Mouse (Mus musculus): Measurements from ENCODE around the gene Rnf115.
"Not testable (repeated sequence)": the region's sequence is repeated elsewhere in the genome, so short reads cannot be mapped to it uniquely, and the experiment has no call there.

Rnf115 gene

GRCm38 (mm10) chr3:96707903-96708683 is 19.4 kb upstream of the Rnf115 start, which contains the start of gene Nudt17:
TSS of gene Nudt17 (minus strand) at chr3:96708562.
- DNase-seq (ENCODE audit: low spot score in 2 of 2): peak; percentile 73 to 81

GRCm38 (mm10) chr3:96708684-96709064 is 18.8 kb upstream of the Rnf115 start:
- DNase-seq (ENCODE audit: low spot score in 2 of 2): no peak

DNA sequence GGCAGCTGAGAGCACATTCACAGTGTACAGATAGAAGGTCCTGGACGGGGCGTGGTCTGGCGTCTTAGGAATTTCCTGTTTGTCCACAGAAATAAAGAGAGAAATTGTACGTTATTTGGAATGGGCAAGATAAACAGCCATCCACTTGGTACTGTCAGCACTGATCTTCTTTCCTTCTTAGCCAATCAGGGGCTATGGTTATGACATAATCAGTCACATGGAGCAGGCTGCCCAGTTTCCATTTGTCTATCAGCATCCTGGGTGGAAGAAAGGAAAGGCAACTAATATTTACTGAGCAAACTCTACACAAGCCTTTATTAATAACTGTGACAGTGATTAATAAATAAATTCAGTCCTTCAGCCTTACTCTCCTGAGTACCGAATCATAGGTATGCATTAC is 13.2 kb upstream of the Rnf115 start:
- DNase-seq (ENCODE audit: low spot score in 2 of 2): no peak

- DNase-seq (ENCODE audit: low spot score in 2 of 2): no peak
These were observed 11.6 kb upstream of the Rnf115 start for GRCm38 (mm10) chr3:96715854-96716253.

- no peak for DNase-seq (ENCODE audit: low spot score in 2 of 2)
These were observed 8.3 kb upstream of the Rnf115 start for GRCm38 (mm10) chr3:96719173-96719572.

DNA sequence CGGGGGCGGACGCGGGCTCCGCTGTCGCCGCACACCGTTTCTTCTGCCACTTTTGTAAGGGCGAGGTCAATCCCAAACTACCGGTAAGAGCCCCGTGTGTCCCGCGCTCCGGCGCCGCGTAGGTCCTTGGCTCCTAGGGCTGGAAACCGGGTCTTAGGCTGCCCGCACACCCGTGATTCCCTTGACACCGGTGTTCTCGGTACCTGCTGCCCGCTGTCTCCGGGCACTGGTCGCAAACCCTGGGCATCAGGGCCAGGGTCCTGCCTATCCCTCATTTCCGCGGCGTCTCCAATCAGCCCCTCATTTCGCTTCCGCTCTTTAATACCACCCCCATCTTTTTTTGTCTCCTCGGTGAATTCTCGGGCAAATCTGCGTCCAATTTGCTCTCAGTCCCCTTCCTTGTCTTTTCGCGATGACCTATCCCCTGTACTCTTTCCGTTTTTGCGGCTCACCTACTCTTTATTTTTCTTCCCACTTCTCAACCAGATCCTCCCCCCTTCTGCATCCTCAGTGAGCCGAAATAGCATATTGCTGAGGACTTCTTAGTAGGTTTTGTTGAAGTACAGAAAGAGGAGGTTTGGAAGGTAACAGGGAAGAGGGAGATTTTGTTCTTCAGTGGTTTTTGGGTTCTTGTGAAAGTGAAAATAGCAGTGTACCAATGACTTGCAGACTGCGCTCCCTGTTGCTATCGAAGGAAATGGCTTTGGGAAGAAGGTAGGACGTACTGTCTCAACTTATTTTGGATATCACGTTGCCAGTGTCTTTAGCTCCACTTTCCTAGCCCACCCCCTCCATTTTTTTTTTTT is 567 bp downstream of the Rnf115 start:
- no peak for DNase-seq (ENCODE audit: low spot score in 2 of 2)

- no peak for DNase-seq (ENCODE audit: low spot score in 2 of 2)
These were observed 1.4 kb downstream of the Rnf115 start for GRCm38 (mm10) chr3:96728634-96729402.

DNA sequence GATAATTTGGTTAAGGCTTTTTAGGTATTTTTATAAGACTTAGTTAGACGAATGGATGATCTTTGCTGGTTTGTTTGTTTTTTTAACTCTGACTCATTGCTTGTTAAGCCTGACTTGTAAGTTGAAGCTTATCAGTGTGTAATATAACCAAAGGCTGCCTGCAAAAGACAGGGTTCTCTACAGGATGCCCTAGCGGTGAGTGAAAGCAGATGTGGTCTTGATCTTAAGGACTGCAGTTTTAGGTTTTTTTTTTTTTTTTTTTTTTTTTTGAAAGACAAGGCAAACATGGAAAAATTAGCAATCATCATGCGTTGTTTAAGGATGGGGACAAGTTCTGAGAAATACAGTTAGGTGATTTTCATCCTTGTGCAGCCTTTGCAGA is 1.9 kb downstream of the Rnf115 start:
- DNase-seq (ENCODE audit: low spot score in 2 of 2): no peak

- no peak for DNase-seq (ENCODE audit: low spot score in 2 of 2)
These were observed 3.3 kb downstream of the Rnf115 start for GRCm38 (mm10) chr3:96730785-96731184.

GRCm38 (mm10) chr3:96733984-96734383 is 6.5 kb downstream of the Rnf115 start:
- DNase-seq (ENCODE audit: low spot score in 2 of 2): no peak

DNA sequence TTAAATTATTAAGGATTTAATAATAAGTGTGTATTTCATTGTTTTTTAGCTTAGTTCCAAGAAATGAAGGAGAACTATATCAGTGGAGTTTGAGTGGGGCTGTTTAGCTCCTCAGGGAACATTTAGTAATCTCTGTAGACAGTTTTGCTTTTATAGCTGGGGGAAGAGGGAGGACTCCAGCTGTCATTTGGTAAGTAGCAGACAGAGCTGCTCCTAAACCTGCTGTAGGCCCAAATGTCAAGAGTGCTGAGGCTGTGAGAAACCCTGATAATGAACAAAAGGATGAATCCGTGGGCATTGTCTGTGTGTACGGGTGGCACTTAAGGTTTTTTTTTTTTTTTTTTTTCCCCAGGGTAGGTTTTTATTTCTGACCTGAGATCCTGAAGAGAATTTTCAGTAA is 7.7 kb downstream of the Rnf115 start:
- no peak for DNase-seq (ENCODE audit: low spot score in 2 of 2)

DNA sequence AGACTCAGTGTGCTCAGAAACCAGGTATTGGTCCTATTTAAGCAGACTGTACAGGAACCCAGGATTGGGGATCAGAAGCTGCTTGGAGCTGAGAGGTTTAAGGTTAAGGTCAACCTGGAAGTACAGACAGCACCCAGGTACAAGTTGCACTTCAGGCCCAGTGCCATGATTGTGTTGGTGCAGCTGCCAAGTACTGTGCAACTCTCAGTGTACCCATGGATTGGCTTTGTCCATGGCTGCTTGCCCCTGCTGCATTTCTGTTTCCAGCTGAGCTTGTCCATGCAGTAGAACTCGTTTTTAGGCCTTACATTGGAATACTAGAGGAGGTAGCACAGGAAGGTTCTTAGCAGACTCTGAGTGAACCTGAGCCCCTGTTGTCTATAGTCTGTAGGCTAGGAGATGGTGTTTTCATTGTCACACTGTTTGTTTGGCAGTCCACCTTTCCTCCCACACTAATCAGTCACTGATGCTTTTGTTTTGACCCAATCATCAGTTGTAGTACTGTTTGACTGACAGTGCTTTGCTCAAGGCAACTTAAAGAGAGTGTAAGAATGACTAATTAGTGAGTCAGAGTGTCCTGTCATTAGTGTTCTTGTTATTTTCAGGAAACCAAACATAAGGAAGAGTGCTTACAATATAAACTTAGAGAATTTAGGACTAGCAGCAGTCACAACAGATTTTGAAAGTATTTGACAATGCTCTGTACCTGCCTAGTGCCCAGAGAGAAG is 9.7 kb downstream of the Rnf115 start:
- no peak for DNase-seq (ENCODE audit: low spot score in 2 of 2)

GRCm38 (mm10) chr3:96737995-96738394 is 10.5 kb downstream of the Rnf115 start:
- DNase-seq (ENCODE audit: low spot score in 2 of 2): no peak

GRCm38 (mm10) chr3:96740279-96740678 is 12.8 kb downstream of the Rnf115 start:
- DNase-seq (ENCODE audit: low spot score in 2 of 2): not testable (repeated sequence)

GRCm38 (mm10) chr3:96744348-96744747 is 16.9 kb downstream of the Rnf115 start:
- no peak for DNase-seq (ENCODE audit: low spot score in 2 of 2)

- DNase-seq (ENCODE audit: low spot score in 2 of 2): no peak
These were observed 19.4 kb downstream of the Rnf115 start for GRCm38 (mm10) chr3:96746829-96747228.

GRCm38 (mm10) chr3:96755935-96756334 is 28.5 kb downstream of the Rnf115 start:
- DNase-seq (ENCODE audit: low spot score in 2 of 2): no peak

DNA sequence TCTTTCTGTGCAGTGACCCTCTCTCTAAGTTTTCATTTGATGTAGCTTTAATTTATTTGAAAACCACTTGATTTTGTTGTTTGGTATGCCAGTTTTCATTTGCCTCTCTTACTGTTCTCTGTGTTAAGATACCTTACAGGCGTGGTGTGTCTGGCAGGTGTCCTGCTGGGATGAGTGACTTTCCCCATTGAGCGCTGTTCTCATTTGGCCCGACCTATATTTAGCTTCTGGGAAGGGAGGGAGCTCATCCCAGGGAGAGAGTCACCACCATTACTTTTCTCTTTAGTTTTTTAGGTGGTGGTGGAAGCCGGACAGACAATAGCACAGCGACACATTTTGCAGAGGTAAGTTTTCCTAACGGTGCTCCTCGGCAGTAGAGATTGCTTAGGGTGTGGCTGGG is 30.2 kb downstream of the Rnf115 start:
- no peak for DNase-seq (ENCODE audit: low spot score in 2 of 2)

DNA sequence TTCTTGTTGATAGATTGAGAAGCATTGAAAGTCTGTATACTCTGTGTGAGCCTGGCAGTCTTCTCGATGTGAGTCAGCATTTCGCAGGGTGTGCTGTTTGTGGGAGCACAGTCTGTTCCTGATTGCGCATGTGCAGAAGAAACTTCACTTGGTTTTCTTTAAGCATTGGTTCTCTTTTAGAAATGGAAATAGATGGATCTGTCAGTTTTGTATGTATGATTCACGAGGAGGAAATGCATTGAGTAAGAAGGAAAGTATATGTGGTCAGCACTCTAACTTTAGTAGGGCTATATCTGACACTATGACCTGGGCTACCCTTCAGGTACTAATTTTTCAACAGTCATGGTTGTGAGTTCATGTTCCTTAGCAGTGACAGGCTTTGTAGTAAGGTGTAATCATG is 32.2 kb downstream of the Rnf115 start:
- DNase-seq (ENCODE audit: low spot score in 2 of 2): no peak

- DNase-seq (ENCODE audit: low spot score in 2 of 2): no peak
These were observed 37.1 kb downstream of the Rnf115 start for GRCm38 (mm10) chr3:96764528-96764927.

DNA sequence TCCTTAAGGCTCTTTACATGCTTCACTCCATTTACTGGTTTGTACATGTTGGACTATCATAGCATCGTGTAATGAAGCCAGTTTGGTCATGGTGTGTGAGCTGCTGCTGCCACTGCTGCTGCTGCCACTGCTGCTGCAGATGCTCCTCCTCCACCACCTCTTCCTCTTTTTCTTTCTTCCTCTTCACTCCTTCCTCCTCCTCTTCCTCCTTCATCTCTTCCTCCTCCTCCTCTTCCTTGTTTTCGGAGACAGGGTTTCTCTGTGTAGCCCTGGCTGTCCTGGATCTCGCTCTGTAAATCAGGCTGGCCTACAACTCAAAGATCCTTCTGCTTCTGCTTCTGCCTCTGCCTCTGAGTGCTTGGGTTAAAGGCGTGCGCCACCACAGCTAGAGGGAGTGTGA is 42.5 kb downstream of the Rnf115 start:
- DNase-seq (ENCODE audit: low spot score in 2 of 2): no peak

GRCm38 (mm10) chr3:96772949-96773348 is 45.5 kb downstream of the Rnf115 start:
- peak in 1 of 2 experiments; percentile 9 for DNase-seq (ENCODE audit: low spot score in 2 of 2)
